Mouse (Mus musculus): ENCODE measurements around the gene Phospho2.

The Phospho2 gene

GRCm38 (mm10) chr2:69823129-69823677, 33.8 kb downstream of the Phospho2 start:
- peak; percentile 54 to 85 for DNase-seq (ENCODE audit: inconsistent age in 2 of 2, low spot score in 1 of 2)

- no peak for DNase-seq (ENCODE audit: inconsistent age in 2 of 2, low spot score in 1 of 2)
Observed at GRCm38 (mm10) chr2:69825898-69826297, 36.5 kb downstream of the Phospho2 start.

- DNase-seq (ENCODE audit: inconsistent age in 2 of 2, low spot score in 1 of 2), result no peak
Observed at GRCm38 (mm10) chr2:69826380-69826779, 37.0 kb downstream of the Phospho2 start.

GRCm38 (mm10) chr2:69828031-69828430, 38.6 kb downstream of the Phospho2 start:
- DNase-seq (ENCODE audit: inconsistent age in 2 of 2, low spot score in 1 of 2), result no peak

- DNase-seq (ENCODE audit: inconsistent age in 2 of 2, low spot score in 1 of 2), result no peak
Observed at GRCm38 (mm10) chr2:69829680-69830079, 40.3 kb downstream of the Phospho2 start.

GRCm38 (mm10) chr2:69830116-69830515, 40.7 kb downstream of the Phospho2 start:
- no peak for DNase-seq (ENCODE audit: inconsistent age in 2 of 2, low spot score in 1 of 2)

- DNase-seq (ENCODE audit: inconsistent age in 2 of 2, low spot score in 1 of 2), result no peak
Observed at GRCm38 (mm10) chr2:69837244-69837967, 48.0 kb downstream of the Phospho2 start.

- DNase-seq (ENCODE audit: inconsistent age in 2 of 2, low spot score in 1 of 2), result no peak
Observed at GRCm38 (mm10) chr2:69837996-69838395, 48.6 kb downstream of the Phospho2 start.

- DNase-seq (ENCODE audit: inconsistent age in 2 of 2, low spot score in 1 of 2), result no peak
Observed at GRCm38 (mm10) chr2:69838707-69839106, 49.3 kb downstream of the Phospho2 start.

- no peak for DNase-seq (ENCODE audit: inconsistent age in 2 of 2, low spot score in 1 of 2)
Observed at GRCm38 (mm10) chr2:69840261-69840660, 50.8 kb downstream of the Phospho2 start.

GRCm38 (mm10) chr2:69849215-69849614, 59.8 kb downstream of the Phospho2 start:
- DNase-seq (ENCODE audit: inconsistent age in 2 of 2, low spot score in 1 of 2), result no peak

Measured in adrenal gland, adult (tissue).